Comparison of ENCODE assay signal across 8 mouse cellular contexts in genomic region chr8:8659503-8660306, GRCm38 (mm10). TPM values are rescaled to one million over a fixed set of nuclear protein-coding genes. Genes with fewer than 3 reads are reported as not detected.
DNase-seq lines count a peak whose midpoint lies in the region; ATAC-seq and TF ChIP-seq lines count a peak whose summit lies in the region.

No protein-coding gene starts in this region.

- H3K9ac ChIP-seq in forebrain, embryonic 16.5 days (replicated peaks; ENCODE audit: low read depth, low read length), result peak overlapping the region; percentile 99
- peak overlapping the region; percentile 81 for H3K9ac ChIP-seq in hindbrain, postnatal 0 days (replicated peaks; ENCODE audit: low read length)
- peak overlapping the region; percentile 63 for H3K9ac ChIP-seq in liver, embryonic 11.5 days (ENCODE audit: low read depth, low read length)
- peak overlapping the region; percentile 98 for H3K9ac ChIP-seq in neural tube, embryonic 12.5 days

- peaks cover 15% of the 10 kb centered on the region for H3K4me1 ChIP-seq in forebrain, embryonic 16.5 days (replicated peaks; ENCODE audit: control insufficient read depth, insufficient read depth, low read length)
- H3K4me1 ChIP-seq in hindbrain, postnatal 0 days (ENCODE audit: insufficient read depth, low read length), result 0 out of 2 replicates have a peak, but pooled peaks cover 4% of the 10 kb centered on the region
- peaks cover 4% of the 10 kb centered on the region; the same call in 1 of the 2 replicates for H3K4me1 ChIP-seq in liver, embryonic 11.5 days (replicated peaks; ENCODE audit: control insufficient read depth, insufficient read depth, low read length)
- H3K4me1 ChIP-seq in neural tube, embryonic 12.5 days, result peaks cover 25% of the 10 kb centered on the region

- peak; percentile 10 for DNase-seq in gastrocnemius, adult 18-20 months (ENCODE audit: low spot score)
- no peak for DNase-seq in gastrocnemius, adult 8-10 months (ENCODE audit: low spot score in 2 of 2)
- DNase-seq in adrenal gland, adult 2 months, result peak; percentile 38
- DNase-seq in hindbrain, postnatal 0 days (ENCODE audit: low spot score), result peak; percentile 57
- DNase-seq in liver, embryonic 11.5 days (ENCODE audit: low spot score), result peak; percentile 57
- peak; percentile 26 for DNase-seq in yolk sac, embryonic 10.5 days (ENCODE audit: low spot score)

- peak overlapping the region; percentile 78 for H3K4me2 ChIP-seq in forebrain, embryonic 16.5 days (ENCODE audit: low read length)
- peak overlapping the region; percentile 89 for H3K4me2 ChIP-seq in hindbrain, postnatal 0 days (ENCODE audit: low read depth, low read length)
- H3K4me2 ChIP-seq in liver, embryonic 11.5 days, result peak overlapping the region; percentile 91
- peak overlapping the region; percentile 84 for H3K4me2 ChIP-seq in neural tube, embryonic 12.5 days (replicated peaks)

- ATAC-seq in forebrain, embryonic 16.5 days, result no peak
- ATAC-seq in hindbrain, postnatal 0 days, result no peak
- ATAC-seq in liver, embryonic 11.5 days (replicated peaks; ENCODE audit: low FRiP score), result no peak
- no peak for ATAC-seq in neural tube, embryonic 12.5 days (ENCODE audit: low FRiP score, low read depth)

- no peaks in the 10 kb centered on the region for H3K27me3 ChIP-seq in forebrain, embryonic 16.5 days (replicated peaks; ENCODE audit: control insufficient read depth, insufficient read depth, low read length)
- no peaks in the 10 kb centered on the region for H3K27me3 ChIP-seq in hindbrain, postnatal 0 days (ENCODE audit: insufficient read depth, low read length)
- peaks cover 25% of the 10 kb centered on the region for H3K27me3 ChIP-seq in liver, embryonic 11.5 days (replicated peaks; ENCODE audit: control insufficient read depth, insufficient read depth, low read length)
- no peaks in the 10 kb centered on the region for H3K27me3 ChIP-seq in neural tube, embryonic 12.5 days (replicated peaks)

- no peak for TF ChIP-seq CTCF in hindbrain, postnatal 0 days (IDR thresholded peaks at IDR 0.05; ENCODE audit: low read depth)

- no peaks in the 10 kb centered on the region for H3K9me3 ChIP-seq in forebrain, embryonic 16.5 days (ENCODE audit: control insufficient read depth, low read length)
- H3K9me3 ChIP-seq in hindbrain, postnatal 0 days (ENCODE audit: low read length), result no peaks in the 10 kb centered on the region
- no peaks in the 10 kb centered on the region for H3K9me3 ChIP-seq in liver, embryonic 11.5 days (ENCODE audit: control insufficient read depth, low read length)
- H3K9me3 ChIP-seq in neural tube, embryonic 12.5 days, result no peaks in the 10 kb centered on the region

- under 1% methylated on average over 53 of the region's 53 CpGs for WGBS in forebrain, embryonic 16.5 days
- under 1% methylated on average over 53 of the region's 53 CpGs for WGBS in hindbrain, postnatal 0 days
- WGBS in liver, embryonic 11.5 days, result under 1% methylated on average over 53 of the region's 53 CpGs
- WGBS in neural tube, embryonic 12.5 days, result under 1% methylated on average over 53 of the region's 53 CpGs

- H3K4me3 ChIP-seq in forebrain, embryonic 16.5 days (replicated peaks; ENCODE audit: low read length), result peak overlapping the region; percentile 64
- H3K4me3 ChIP-seq in hindbrain, postnatal 0 days (ENCODE audit: low read length), result peak overlapping the region; percentile 89
- H3K4me3 ChIP-seq in liver, embryonic 11.5 days (ENCODE audit: low read depth, low read length), result peak overlapping the region; percentile 59
- peak overlapping the region; percentile 99 for H3K4me3 ChIP-seq in neural tube, embryonic 12.5 days

- peak overlapping the region; percentile 98 for H3K27ac ChIP-seq in forebrain, embryonic 16.5 days (ENCODE audit: low read length)
- peak overlapping the region; percentile 77 for H3K27ac ChIP-seq in hindbrain, postnatal 0 days
- peak overlapping the region; percentile 29; the same call in 1 of the 2 replicates for H3K27ac ChIP-seq in liver, embryonic 11.5 days (ENCODE audit: low read depth, low read length)
- H3K27ac ChIP-seq in neural tube, embryonic 12.5 days, result peak overlapping the region; percentile 43

- H3K36me3 ChIP-seq in forebrain, embryonic 16.5 days (ENCODE audit: control insufficient read depth, insufficient read depth), result no peaks in the 10 kb centered on the region
- no peaks in the 10 kb centered on the region for H3K36me3 ChIP-seq in hindbrain, postnatal 0 days (ENCODE audit: insufficient read depth, low read length)
- H3K36me3 ChIP-seq in liver, embryonic 11.5 days (ENCODE audit: control insufficient read depth, insufficient read depth, low read length), result no peaks in the 10 kb centered on the region
- H3K36me3 ChIP-seq in neural tube, embryonic 12.5 days, result no peaks in the 10 kb centered on the region

RNA-seq across cellular contexts. Expression of gene Efnb2, which starts 1.3 kb away (rescaled TPM):
- 1 to 10 TPM; 3.0 to 6.7 TPM for total RNA-seq in gastrocnemius, adult 18-20 months (2021)
- total RNA-seq in gastrocnemius, adult 8-10 months (2022), result 1 to 10 TPM; 3.3 to 5.5 (median 4.0) TPM
- total RNA-seq in adrenal gland, adult 2 months (2021), result 10 to 100 TPM; 15.1 to 18.0 TPM
- 17.5 and 23.9 TPM in 2 replicates for polyA plus RNA-seq in adrenal gland, adult 2 months (2012; rRNA removed)
- polyA plus RNA-seq in forebrain, embryonic 16.5 days (2015; fragmentation: Nextera tagmentation; extraction: Ambion mirVana), result 54.6 and 68.2 TPM in 2 replicates
- 21.0 and 22.8 TPM in 2 replicates for total RNA-seq in hindbrain, postnatal 0 days (2014; rRNA removed)
- polyA plus RNA-seq in hindbrain, postnatal 0 days (2015; fragmentation: Nextera tagmentation; extraction: Ambion mirVana), result 9.6 and 10.7 TPM in 2 replicates
- 7.6 and 8.0 TPM in 2 replicates for polyA plus RNA-seq in liver, embryonic 11.5 days (2014; fragmentation: Nextera tagmentation; extraction: Ambion mirVana)
- 45.5 and 50.8 TPM in 2 replicates for polyA plus RNA-seq in neural tube, embryonic 12.5 days (2016; fragmentation: Nextera tagmentation; extraction: Ambion mirVana)

RNA-seq across cellular contexts. Expression of gene Arglu1, which starts 30.6 kb away (rescaled TPM):
- total RNA-seq in gastrocnemius, adult 18-20 months (2021), result 10 to 100 TPM; 38.7 to 42.4 TPM
- 10 to 100 TPM; 27.8 to 38.6 (median 33.2) TPM for total RNA-seq in gastrocnemius, adult 8-10 months (2022)
- 10 to 100 TPM; 56.6 to 59.4 TPM for total RNA-seq in adrenal gland, adult 2 months (2021)
- polyA plus RNA-seq in adrenal gland, adult 2 months (2012; rRNA removed), result 29.7 and 31.6 TPM in 2 replicates
- polyA plus RNA-seq in forebrain, embryonic 16.5 days (2015; fragmentation: Nextera tagmentation; extraction: Ambion mirVana), result 181 and 192 TPM in 2 replicates
- total RNA-seq in hindbrain, postnatal 0 days (2014; rRNA removed), result 55.6 and 71.9 TPM in 2 replicates
- 158 and 175 TPM in 2 replicates for polyA plus RNA-seq in hindbrain, postnatal 0 days (2015; fragmentation: Nextera tagmentation; extraction: Ambion mirVana)
- 87.2 and 88.2 TPM in 2 replicates for polyA plus RNA-seq in liver, embryonic 11.5 days (2014; fragmentation: Nextera tagmentation; extraction: Ambion mirVana)
- polyA plus RNA-seq in neural tube, embryonic 12.5 days (2016; fragmentation: Nextera tagmentation; extraction: Ambion mirVana), result 197 and 204 TPM in 2 replicates

Comparison
In these comparisons a context has a peak if more than half of its experiments do, and no peak if none do; other contexts are left out.
1. DNase-seq: peak in gastrocnemius, adult 18-20 months (single experiment), adrenal gland, adult 2 months (single experiment), hindbrain, postnatal 0 days (single experiment), liver, embryonic 11.5 days (single experiment) and yolk sac, embryonic 10.5 days (single experiment); none in gastrocnemius, adult 8-10 months (0 of 2).
2. H3K27ac ChIP-seq: peak in every context shown above with its lines; median percentile 98 in forebrain, embryonic 16.5 days; 77 in hindbrain, postnatal 0 days; 43 in neural tube, embryonic 12.5 days; 29 in liver, embryonic 11.5 days.
3. Peak in every context shown above with its lines, with median percentiles within 50 percentile points of each other: H3K4me2 ChIP-seq, H3K4me3 ChIP-seq and H3K9ac ChIP-seq.